Mouse (Mus musculus) cerebellum, postnatal 14 days (tissue): ENCODE data around the gene Ubash3a.
"Not testable (repeated sequence)": the region's sequence is repeated elsewhere in the genome, so short reads cannot be mapped to it uniquely, and the experiment has no call there.

Source experiments
- DNase-seq, 2 experiments: peaks; one replicate each; pipeline ENCODE4 v3.0.0; 2021; ENCODE audit warnings: mixed read lengths in 2 of 2

The Ubash3a gene

GRCm38 (mm10) chr17:31261352-31261751 lies 53.7 kb downstream of the Ubash3a start:
- no peak for DNase-seq

- DNase-seq: no peak
Observed at GRCm38 (mm10) chr17:31262715-31263114, 55.0 kb downstream of the Ubash3a start.

DNA sequence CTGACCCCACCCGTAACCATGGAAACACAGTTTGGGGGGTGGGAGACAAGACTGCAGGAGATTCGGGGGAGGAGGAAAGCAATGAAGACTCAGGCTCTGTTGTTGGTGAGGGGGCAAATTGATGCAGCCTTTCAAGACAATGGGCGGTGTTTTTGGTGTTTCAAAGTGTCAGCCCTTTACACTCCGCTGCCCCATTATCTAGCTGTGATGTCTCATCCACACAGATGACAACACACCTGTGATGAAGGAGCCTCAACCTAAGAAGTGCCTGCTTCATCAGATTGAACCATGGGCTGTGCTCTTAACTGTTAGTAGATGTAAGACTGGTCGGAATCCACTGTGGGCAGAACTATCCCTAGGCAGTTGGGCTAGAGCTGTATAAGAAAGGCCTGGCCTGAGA lies 56.1 kb downstream of the Ubash3a start:
- no peak for DNase-seq

GRCm38 (mm10) chr17:31264372-31264771 lies 56.7 kb downstream of the Ubash3a start:
- no peak for DNase-seq

- DNase-seq: no peak
Observed at GRCm38 (mm10) chr17:31265171-31265572, 57.5 kb downstream of the Ubash3a start.

DNA sequence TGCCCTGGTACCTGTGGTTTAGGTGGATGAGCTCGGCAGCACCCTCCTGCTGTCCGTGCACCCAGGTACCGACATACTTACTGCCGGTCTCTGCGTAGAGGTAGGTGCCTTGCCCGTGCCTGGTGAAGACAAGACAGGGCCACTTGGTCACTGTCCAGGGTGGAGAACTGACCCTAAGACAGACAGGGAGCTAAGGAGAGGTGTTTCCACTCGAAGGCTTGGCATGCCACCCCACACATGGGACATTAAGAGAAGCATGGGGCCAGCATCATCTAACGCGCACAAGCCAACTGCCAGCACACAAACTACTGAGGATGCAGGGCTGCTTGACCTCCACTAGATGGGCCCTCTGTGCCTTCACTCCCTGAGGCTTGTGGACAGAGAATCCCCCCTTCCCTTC lies 58.2 kb downstream of the Ubash3a start:
- no peak for DNase-seq

- DNase-seq: no peak
Observed at GRCm38 (mm10) chr17:31266321-31266950, 58.8 kb downstream of the Ubash3a start.

DNA sequence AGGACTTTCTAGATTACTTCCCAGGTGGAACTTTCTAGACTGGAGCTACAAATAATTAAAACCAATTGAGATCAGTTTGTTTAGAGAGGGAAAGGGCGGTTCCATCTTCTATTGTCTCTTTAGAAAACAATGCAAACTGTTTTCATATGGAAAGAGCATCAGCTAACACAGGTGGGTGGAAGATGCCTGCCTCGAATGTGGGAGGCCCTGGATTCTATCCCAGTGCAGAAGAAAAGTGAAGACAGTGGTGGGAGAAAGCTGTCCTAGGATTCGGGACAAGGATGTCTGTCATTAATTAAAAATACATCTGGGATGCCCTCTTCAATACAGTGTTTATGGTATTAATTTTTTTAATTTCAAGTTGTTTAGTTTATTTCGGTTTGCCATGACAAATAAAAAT lies 59.5 kb downstream of the Ubash3a start:
- DNase-seq: no peak

DNA sequence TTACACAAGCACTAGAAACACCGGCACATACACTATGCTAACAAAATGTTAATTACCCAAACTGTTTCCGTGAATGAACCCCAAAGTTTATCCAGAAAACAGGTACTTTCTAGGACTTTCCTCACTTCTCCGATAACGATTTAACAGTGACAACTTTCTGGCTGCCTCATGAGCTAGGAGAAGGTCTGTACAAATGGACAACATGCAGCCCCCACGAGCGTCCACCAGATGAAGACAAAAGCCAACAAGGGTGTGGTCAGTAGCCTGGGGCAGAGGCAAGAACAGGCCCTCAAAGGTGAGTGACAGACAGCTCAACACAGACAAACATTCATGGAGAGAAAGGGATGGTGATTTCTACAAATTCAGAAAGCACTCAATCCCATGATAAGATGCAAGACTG lies 59.9 kb downstream of the Ubash3a start:
- DNase-seq: no peak

GRCm38 (mm10) chr17:31268016-31268415 lies 60.3 kb downstream of the Ubash3a start:
- DNase-seq: no peak

DNA sequence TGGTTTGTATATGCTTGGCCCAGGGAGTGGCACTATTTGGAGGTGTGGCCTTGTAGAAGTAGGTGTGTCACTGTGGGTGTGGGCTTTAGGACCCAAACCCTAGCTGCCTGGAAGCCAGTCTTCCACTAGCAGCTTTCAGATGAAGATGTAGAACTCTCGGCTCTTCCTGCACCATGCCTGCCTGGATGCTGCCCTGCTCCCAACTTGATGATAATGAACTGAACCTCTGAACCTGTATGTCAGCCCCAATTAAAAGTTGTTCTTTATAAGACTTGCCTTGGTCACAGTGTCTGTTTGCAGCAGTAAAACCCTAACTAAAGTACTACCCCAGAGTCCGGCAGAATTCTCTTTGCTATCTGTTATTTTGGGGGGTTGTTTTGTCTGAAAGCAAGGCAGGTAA lies 62.1 kb downstream of the Ubash3a start:
- no peak for DNase-seq

DNA sequence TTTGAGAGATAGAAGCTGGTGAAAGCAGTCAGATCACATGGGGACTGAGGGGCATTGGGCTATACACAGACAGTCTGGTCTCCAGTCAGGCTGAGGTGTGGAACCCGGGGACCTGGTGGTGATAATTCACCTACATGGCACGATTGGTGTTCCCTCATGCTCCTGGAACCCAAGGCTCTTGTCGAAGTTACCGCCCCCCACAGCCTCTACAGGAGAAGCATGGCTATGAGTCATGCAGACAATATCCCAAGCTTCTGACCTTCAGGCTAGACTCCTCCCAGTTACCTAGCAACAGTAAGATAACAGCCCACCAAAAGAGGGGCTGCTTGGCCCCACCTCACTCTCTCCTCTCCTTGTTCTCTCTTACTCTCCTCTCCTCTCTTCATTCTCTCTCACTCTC lies 62.6 kb downstream of the Ubash3a start:
- DNase-seq: no peak

DNA sequence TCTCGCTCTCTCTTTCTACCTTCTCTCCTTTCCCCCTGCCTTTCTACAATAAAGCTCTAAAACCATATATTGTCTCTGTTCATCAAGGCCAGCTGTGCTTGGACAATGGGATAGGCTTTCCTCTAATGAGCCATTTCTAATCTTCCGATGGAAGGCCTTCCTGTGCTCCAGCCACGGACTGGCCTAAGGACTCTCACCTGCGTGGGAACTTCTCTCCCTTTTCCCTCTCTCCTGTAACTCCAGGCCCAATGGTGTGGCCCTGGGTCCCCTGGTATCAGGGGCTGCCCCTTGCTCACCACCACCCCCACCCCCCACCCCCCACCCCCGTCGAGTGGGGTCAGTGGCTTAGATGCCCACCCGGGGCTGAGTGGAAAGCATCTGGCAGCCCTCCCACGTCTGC lies 63.1 kb downstream of the Ubash3a start:
- DNase-seq: not testable (repeated sequence)

- peak; percentile 15 to 58 for DNase-seq
Observed at GRCm38 (mm10) chr17:31271136-31271851, 63.6 kb downstream of the Ubash3a start.

GRCm38 (mm10) chr17:31272416-31273165 lies 64.9 kb downstream of the Ubash3a start:
- no peak for DNase-seq

GRCm38 (mm10) chr17:31273631-31274030 lies 66.0 kb downstream of the Ubash3a start:
- no peak for DNase-seq

- DNase-seq: no peak
Observed at GRCm38 (mm10) chr17:31275181-31275580, 67.5 kb downstream of the Ubash3a start.

GRCm38 (mm10) chr17:31276207-31276921 lies 68.7 kb downstream of the Ubash3a start:
- DNase-seq: no peak

- DNase-seq: peak; percentile 99 to 100
Observed at GRCm38 (mm10) chr17:31276922-31277918, 69.5 kb downstream of the Ubash3a start, which contains the start of gene Rsph1. Rsph1 (minus strand) TSS chr17:31277383.

DNA sequence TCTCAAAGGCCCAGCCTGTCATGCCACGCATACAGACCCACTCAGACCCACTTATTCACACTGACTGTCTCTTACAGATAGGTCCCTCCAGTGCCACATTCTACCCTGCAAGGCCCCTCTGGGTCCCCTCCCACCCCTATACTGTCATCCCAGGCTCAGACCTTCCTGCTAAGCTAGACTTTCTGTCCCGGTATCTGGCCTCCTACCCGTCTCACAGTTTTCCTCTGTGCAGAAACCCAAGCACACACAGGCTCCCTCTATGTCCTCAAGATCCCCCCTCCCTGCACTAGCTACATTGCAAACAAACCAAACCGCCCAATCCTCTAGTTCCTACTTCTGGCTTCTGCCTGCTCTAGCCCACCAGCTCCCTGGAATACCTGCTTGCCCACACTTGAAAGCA lies 70.3 kb downstream of the Ubash3a start:
- DNase-seq: no peak

DNA sequence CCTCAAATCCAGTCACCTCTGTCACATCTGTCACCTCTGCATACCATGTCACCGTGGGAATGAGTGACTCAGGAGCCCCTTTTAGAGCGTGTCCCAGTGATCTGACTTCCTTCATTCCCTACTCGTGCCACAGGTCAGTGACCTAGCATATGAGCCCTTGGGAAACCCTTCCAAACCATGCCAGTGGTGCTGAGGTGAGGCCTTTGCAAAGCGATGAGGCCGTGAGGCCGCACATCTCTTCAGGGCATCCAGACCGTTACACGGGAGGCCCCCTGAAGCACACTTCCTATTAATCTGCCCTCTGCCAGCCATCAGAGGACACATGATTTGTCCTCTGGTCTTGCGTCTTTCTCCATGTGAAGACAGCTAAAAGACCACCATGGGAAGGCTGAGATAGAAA lies 71.9 kb downstream of the Ubash3a start:
- DNase-seq: no peak

- DNase-seq: no peak
Observed at GRCm38 (mm10) chr17:31280269-31280668, 72.6 kb downstream of the Ubash3a start.
